Mouse (Mus musculus): ENCODE data around the gene Tmem97. TPM values are rescaled to one million over a fixed set of nuclear protein-coding genes. Genes with fewer than 3 reads are reported as not detected.

Tmem97 gene
- 33.0 TPM for polyA plus RNA-seq (2014; fragmentation: Illumina TruSeq; extraction: RNeasy Lipid Tissue Mini Kit (QIAGEN cat#74804); ENCODE audit: low read depth, low replicate concordance)

GRCm38 (mm10) chr11:78550168-78551058, at the start of gene Tmem97:
TSS of gene Tmem97 (minus strand) at chr11:78550777.

GRCm38 (mm10) chr11:78536080-78536689, 14.4 kb downstream of the Tmem97 start, which contains the start of the genes Tnfaip1 and Ift20:
TSS of gene Tnfaip1 (minus strand) at chr11:78536332.
TSS of gene Ift20 (plus strand) at chr11:78536361.

DNA sequence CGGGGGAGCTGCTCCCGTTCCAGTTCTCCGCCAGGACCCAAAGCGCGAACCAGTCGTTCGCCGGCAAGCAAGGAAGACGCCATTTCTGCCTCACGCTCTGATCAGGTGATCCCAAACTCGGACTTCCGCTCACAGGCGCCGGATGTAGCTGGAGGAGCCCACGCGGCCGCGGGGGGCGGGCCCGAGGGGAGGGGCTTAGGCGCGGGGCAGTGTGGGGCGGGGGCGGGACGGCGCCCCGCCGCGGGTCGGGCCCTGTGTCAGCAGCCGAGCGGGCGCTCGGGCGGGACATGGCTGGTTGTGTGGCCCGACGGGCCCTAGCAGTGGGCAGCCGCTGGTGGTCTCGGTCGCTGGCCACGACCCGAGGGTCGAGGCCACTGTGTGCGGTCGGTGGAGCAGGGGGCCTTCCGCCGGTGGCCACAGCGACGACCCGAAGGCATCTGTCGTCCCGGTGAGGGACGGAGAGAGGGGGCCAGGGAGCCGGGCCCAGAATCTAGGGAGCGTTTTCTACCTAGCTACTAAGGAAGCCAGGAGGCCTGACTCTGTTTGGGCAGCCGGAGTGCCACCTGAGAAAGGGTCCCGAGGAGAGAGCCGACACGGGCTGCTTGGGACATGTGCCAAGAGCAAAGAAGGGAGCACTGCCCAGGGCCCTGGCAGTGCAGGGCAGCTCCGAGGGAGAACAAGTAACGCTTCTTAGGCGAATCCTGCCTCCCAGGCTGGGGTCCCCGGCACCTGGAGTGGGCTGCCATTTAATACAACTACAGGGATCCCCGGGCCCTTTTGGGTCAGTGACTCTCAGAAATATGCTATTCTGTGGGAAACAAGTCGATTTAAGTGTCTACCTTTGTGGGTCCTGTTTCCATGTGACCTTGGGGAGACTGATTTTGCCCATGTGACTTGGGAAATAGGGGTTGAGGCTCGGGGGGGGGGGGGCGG, 38.3 kb downstream of the Tmem97 start, which contains the start of the genes Tmem199 and Poldip2:
Gene Tmem199, minus strand, starts transcription at position 148 of the 933 bp plus-strand sequence.
Gene Poldip2, plus strand, starts transcription at position 169 of the 933 bp plus-strand sequence.

GRCm38 (mm10) chr11:78502909-78503650, 47.5 kb downstream of the Tmem97 start, which contains the start of gene Sebox:
TSS of gene Sebox (plus strand) at chr11:78503447.

GRCm38 (mm10) chr11:78499004-78499403, 51.6 kb downstream of the Tmem97 start, which contains the start of gene Vtn:
TSS of gene Vtn (plus strand) at chr11:78499091.

GRCm38 (mm10) chr11:78497544-78498522, 52.7 kb downstream of the Tmem97 start, which contains the start of gene Sarm1:
TSS of gene Sarm1 (minus strand) at chr11:78497754.

Other genes with a start within 250 kb of the Tmem97 start
- 3.8 TPM for gene Spag5, start 249.2 kb downstream of the Tmem97 start, polyA plus RNA-seq (2014; fragmentation: Illumina TruSeq; extraction: RNeasy Lipid Tissue Mini Kit (QIAGEN cat#74804); ENCODE audit: low read depth, low replicate concordance)
- gene Aldoc, start 227.8 kb downstream of the Tmem97 start, polyA plus RNA-seq (2014; fragmentation: Illumina TruSeq; extraction: RNeasy Lipid Tissue Mini Kit (QIAGEN cat#74804); ENCODE audit: low read depth, low replicate concordance) = 9.2 TPM
- 4.0 TPM for gene Pigs, start 222.4 kb downstream of the Tmem97 start, polyA plus RNA-seq (2014; fragmentation: Illumina TruSeq; extraction: RNeasy Lipid Tissue Mini Kit (QIAGEN cat#74804); ENCODE audit: low read depth, low replicate concordance)
- 5.4 TPM for gene Unc119, start 207.3 kb downstream of the Tmem97 start, polyA plus RNA-seq (2014; fragmentation: Illumina TruSeq; extraction: RNeasy Lipid Tissue Mini Kit (QIAGEN cat#74804); ENCODE audit: low read depth, low replicate concordance)
- 0.16 TPM for gene Foxn1, start 164.2 kb downstream of the Tmem97 start, polyA plus RNA-seq (2014; fragmentation: Illumina TruSeq; extraction: RNeasy Lipid Tissue Mini Kit (QIAGEN cat#74804); ENCODE audit: low read depth, low replicate concordance)
- gene Slc13a2, start 128.6 kb downstream of the Tmem97 start, polyA plus RNA-seq (2014; fragmentation: Illumina TruSeq; extraction: RNeasy Lipid Tissue Mini Kit (QIAGEN cat#74804); ENCODE audit: low read depth, low replicate concordance) = 17.2 TPM
- gene Slc46a1, start 85.1 kb downstream of the Tmem97 start, polyA plus RNA-seq (2014; fragmentation: Illumina TruSeq; extraction: RNeasy Lipid Tissue Mini Kit (QIAGEN cat#74804); ENCODE audit: low read depth, low replicate concordance) = 2.1 TPM
- not detected for gene Sarm1, start 53.0 kb downstream of the Tmem97 start, polyA plus RNA-seq (2014; fragmentation: Illumina TruSeq; extraction: RNeasy Lipid Tissue Mini Kit (QIAGEN cat#74804); ENCODE audit: low read depth, low replicate concordance)
- not detected for gene Vtn, start 51.7 kb downstream of the Tmem97 start, polyA plus RNA-seq (2014; fragmentation: Illumina TruSeq; extraction: RNeasy Lipid Tissue Mini Kit (QIAGEN cat#74804); ENCODE audit: low read depth, low replicate concordance)
- not detected for gene Sebox, start 47.3 kb downstream of the Tmem97 start, polyA plus RNA-seq (2014; fragmentation: Illumina TruSeq; extraction: RNeasy Lipid Tissue Mini Kit (QIAGEN cat#74804); ENCODE audit: low read depth, low replicate concordance)
- gene Tmem199, start 38.6 kb downstream of the Tmem97 start, polyA plus RNA-seq (2014; fragmentation: Illumina TruSeq; extraction: RNeasy Lipid Tissue Mini Kit (QIAGEN cat#74804); ENCODE audit: low read depth, low replicate concordance) = 18.7 TPM
- gene Poldip2, start 38.6 kb downstream of the Tmem97 start, polyA plus RNA-seq (2014; fragmentation: Illumina TruSeq; extraction: RNeasy Lipid Tissue Mini Kit (QIAGEN cat#74804); ENCODE audit: low read depth, low replicate concordance) = 14.1 TPM
- gene Tnfaip1, start 14.4 kb downstream of the Tmem97 start, polyA plus RNA-seq (2014; fragmentation: Illumina TruSeq; extraction: RNeasy Lipid Tissue Mini Kit (QIAGEN cat#74804); ENCODE audit: low read depth, low replicate concordance) = 41.1 TPM
- 45.6 TPM for gene Ift20, start 14.4 kb downstream of the Tmem97 start, polyA plus RNA-seq (2014; fragmentation: Illumina TruSeq; extraction: RNeasy Lipid Tissue Mini Kit (QIAGEN cat#74804); ENCODE audit: low read depth, low replicate concordance)
- gene Nlk, start 146.6 kb upstream of the Tmem97 start, polyA plus RNA-seq (2014; fragmentation: Illumina TruSeq; extraction: RNeasy Lipid Tissue Mini Kit (QIAGEN cat#74804); ENCODE audit: low read depth, low replicate concordance) = 39.5 TPM
- 3.6 TPM for gene Ccnq, start 201.0 kb upstream of the Tmem97 start, polyA plus RNA-seq (2014; fragmentation: Illumina TruSeq; extraction: RNeasy Lipid Tissue Mini Kit (QIAGEN cat#74804); ENCODE audit: low read depth, low replicate concordance)

All from sigmoid colon, adult 10 weeks (tissue).